Mouse (Mus musculus) heart, adult 2 months (tissue): ENCODE results near the gene Mief2.

Experiments used
- CTCF ChIP-seq: fragments of 200-600 bp; IDR thresholded peaks from 2 replicates; pipeline ENCODE4 v1.8.1; 2022; ENCODE audit warnings: antibody characterized with exemption, mild to moderate bottlenecking, moderate library complexity
- EP300 ChIP-seq: fragments of 200-500 bp; IDR thresholded peaks from 2 replicates; pipeline ENCODE4 v1.6.1; 2011; ENCODE audit warnings: low read depth, low read length, control low read depth; ENCODE audit not compliant: insufficient read depth
- POLR2A ChIP-seq: fragments of 200-500 bp; IDR thresholded peaks from 2 replicates; pipeline ENCODE4 v1.6.1; 2011; ENCODE audit warnings: mild to moderate bottlenecking, low read depth, low read length, control low read depth; ENCODE audit not compliant: insufficient read depth

- TF ChIP-seq CTCF (0 out of 2 replicates have a peak, but pooled peaks have one; percentile 6), POLR2A (no peak), EP300 (no peak)
Measured at GRCm38 (mm10) chr11:60772161-60772560, 44.0 kb downstream of the Mief2 start.
